Mouse (Mus musculus) embryonic fibroblast, embryonic 13.5 days (primary cell): ENCODE results near the gene Lrrc75a.

ENCODE experiments used
- CTCF ChIP-seq: IDR thresholded peaks from 2 replicates; pipeline ENCODE4 v1.5.1; 2011; ENCODE audit warnings: mild to moderate bottlenecking, control low read depth, low read length, moderate library complexity, borderline replicate concordance; ENCODE audit not compliant: insufficient read depth
- POLR2A ChIP-seq: IDR thresholded peaks from 2 replicates; pipeline ENCODE4 v1.6.1; 2011; ENCODE audit warnings: low read depth, mild to moderate bottlenecking, control low read depth, low read length, moderate library complexity

DNA sequence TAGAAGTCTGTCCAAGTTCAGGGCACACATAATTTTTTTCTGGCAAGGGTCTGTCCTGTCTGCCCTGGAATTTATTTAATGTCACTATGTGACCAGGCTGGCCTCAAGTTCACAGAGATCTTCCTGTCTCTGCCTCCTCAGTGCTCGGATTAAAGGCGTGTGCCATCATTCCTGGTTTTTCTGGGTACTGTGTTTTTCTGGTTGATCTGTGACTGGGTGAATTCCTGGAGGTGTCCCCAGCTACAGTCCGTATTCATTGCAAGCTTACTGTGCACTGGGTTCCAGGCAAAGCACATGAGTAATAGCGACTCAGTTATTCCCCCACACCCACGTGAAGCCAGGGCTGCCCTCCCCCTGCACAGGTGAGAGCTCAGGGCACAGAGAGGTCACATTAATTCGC is 38.0 kb downstream of the Lrrc75a start:
- TF ChIP-seq POLR2A (no peak), CTCF (no peak)
